ENCODE assay signal across 8 mouse cellular contexts in the genomic region with DNA sequence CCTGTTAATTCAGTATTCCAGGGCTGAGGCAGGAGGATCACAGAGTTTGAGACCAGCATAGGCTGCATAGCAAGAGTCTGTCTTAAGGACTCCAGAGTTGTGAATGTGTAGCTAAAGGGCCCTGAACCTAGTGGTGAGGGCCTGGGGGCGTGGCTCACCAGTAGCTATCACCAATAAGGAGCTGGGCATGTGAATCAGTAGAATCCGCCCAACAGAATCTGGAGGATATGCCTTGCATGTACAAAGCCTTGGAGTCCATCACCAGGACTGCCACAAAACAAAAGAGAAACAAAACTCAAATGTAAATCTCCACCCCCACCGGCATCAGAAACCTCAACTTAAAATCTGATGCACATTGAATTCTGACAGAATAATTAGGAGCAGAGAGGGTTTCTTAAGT. TPM values are rescaled to one million over a fixed set of nuclear protein-coding genes. Genes with fewer than 3 reads are reported as not detected.
A peak's percentile ranks its signal among the peaks of the same experiment; 100 is the strongest.
DNase-seq lines count a peak whose midpoint lies in the region; ATAC-seq and TF ChIP-seq lines count a peak whose summit lies in the region.

No protein-coding gene starts in this region.

- 0 out of 2 replicates have a peak, but pooled peaks cover 2% of the 10 kb centered on the region for H3K9me3 ChIP-seq in heart, embryonic 10.5 days
- H3K9me3 ChIP-seq in E14TG2a.4 (ENCODE audit: low read length), result no peaks in the 10 kb centered on the region
- H3K9me3 ChIP-seq in forebrain, embryonic 16.5 days (ENCODE audit: control insufficient read depth, low read length), result no peaks in the 10 kb centered on the region

- TF ChIP-seq CTCF in E14TG2a.4 (conservative IDR thresholded peaks at IDR 0.05; ENCODE audit: low read length), result no peak
- no peak for TF ChIP-seq CTCF in cerebellum, adult 2 months (IDR thresholded peaks at IDR 0.05; ENCODE audit: borderline replicate concordance, insufficient read depth, low read depth, low read length)

- peak overlapping the region; percentile 98 for H3K27ac ChIP-seq in heart, embryonic 10.5 days
- H3K27ac ChIP-seq in forebrain, embryonic 16.5 days (ENCODE audit: low read length), result no peak overlapping the region; the same call in 1 of the 2 replicates
- H3K27ac ChIP-seq in macrophage, result peak overlapping the region; percentile 82
- no peak overlapping the region for H3K27ac ChIP-seq in cerebellum, adult 2 months (ENCODE audit: insufficient read depth, low read length)

- no peak for ATAC-seq in forebrain, embryonic 16.5 days

- peaks cover 74% of the 10 kb centered on the region for H3K79me2 ChIP-seq in macrophage (ENCODE audit: inconsistent target)

- H3K4me2 ChIP-seq in forebrain, embryonic 16.5 days (ENCODE audit: low read length), result peak overlapping the region; percentile 73

- H3K4me1 ChIP-seq in heart, embryonic 10.5 days, result peaks cover 66% of the 10 kb centered on the region
- peaks cover 74% of the 10 kb centered on the region for H3K4me1 ChIP-seq in E14TG2a.4 (replicated peaks; ENCODE audit: low read depth, low read length)
- peaks cover 26% of the 10 kb centered on the region for H3K4me1 ChIP-seq in forebrain, embryonic 16.5 days (replicated peaks; ENCODE audit: control insufficient read depth, insufficient read depth, low read length)
- peaks cover 6% of the 10 kb centered on the region for H3K4me1 ChIP-seq in cerebellum, adult 2 months (ENCODE audit: control insufficient read depth, insufficient read depth, low read length)

- no peak for DNase-seq in heart, embryonic 10.5 days (ENCODE audit: low spot score)
- DNase-seq in heart, adult 18-20 months, result no peak
- no peak for DNase-seq in cerebellum, adult 2 months
- no peak for DNase-seq in left cerebral cortex, postnatal 14 days (ENCODE audit: low spot score in 2 of 2)
- DNase-seq in spleen, postnatal 4 days (ENCODE audit: low spot score in 2 of 2), result no peak

- 82% methylated on average over 3 of the region's 3 CpGs for WGBS in heart, embryonic 10.5 days
- WGBS in forebrain, embryonic 16.5 days, result 54% methylated on average over 3 of the region's 3 CpGs
- WGBS in macrophage (ENCODE audit: missing documents), result 28% methylated on average over 3 of the region's 3 CpGs
- WGBS in cerebellum, adult 2 months, result 51% methylated on average over 3 of the region's 3 CpGs

- no peaks in the 10 kb centered on the region for H3K27me3 ChIP-seq in heart, embryonic 10.5 days (ENCODE audit: insufficient read depth, poor library complexity, severe bottlenecking)
- no peaks in the 10 kb centered on the region for H3K27me3 ChIP-seq in E14TG2a.4 (ENCODE audit: insufficient read depth, low read length)
- no peaks in the 10 kb centered on the region for H3K27me3 ChIP-seq in forebrain, embryonic 16.5 days (replicated peaks; ENCODE audit: control insufficient read depth, insufficient read depth, low read length)
- no peaks in the 10 kb centered on the region for H3K27me3 ChIP-seq in cerebellum, adult 2 months (ENCODE audit: control insufficient read depth, insufficient read depth, low read length)

- H3K36me3 ChIP-seq in heart, embryonic 10.5 days, result peaks cover 26% of the 10 kb centered on the region
- H3K36me3 ChIP-seq in E14TG2a.4 (ENCODE audit: insufficient read depth, low read length), result peaks cover 21% of the 10 kb centered on the region
- peaks cover 3% of the 10 kb centered on the region for H3K36me3 ChIP-seq in forebrain, embryonic 16.5 days (ENCODE audit: control insufficient read depth, insufficient read depth)
- H3K36me3 ChIP-seq in macrophage (ENCODE audit: inconsistent target), result peaks cover 5% of the 10 kb centered on the region

- H3K4me3 ChIP-seq in heart, embryonic 10.5 days, result peak overlapping the region; percentile 91
- H3K4me3 ChIP-seq in E14TG2a.4 (replicated peaks; ENCODE audit: low read length) (peak overlapping the region; percentile 87; the same call in 1 of the 2 replicates), macrophage (ENCODE audit: inconsistent target) (peak overlapping the region; percentile 62)
- H3K4me3 ChIP-seq in forebrain, embryonic 16.5 days (replicated peaks; ENCODE audit: low read length), result peak overlapping the region; percentile 92
- no peak overlapping the region for H3K4me3 ChIP-seq in cerebellum, adult 2 months (replicated peaks; ENCODE audit: insufficient read depth, low read depth, low read length)

- no peak for TF ChIP-seq POLR2A in cerebellum, adult 2 months (IDR thresholded peaks at IDR 0.05; ENCODE audit: borderline replicate concordance, insufficient read depth, low read length)

- H3K9ac ChIP-seq in forebrain, embryonic 16.5 days (replicated peaks; ENCODE audit: low read depth, low read length), result no peak overlapping the region; the same call in 1 of the 2 replicates

- intact Hi-C loops in left cerebral cortex, postnatal 14 days (cut with DNase I), result no loop called here

RNA-seq across cellular contexts. Expression of a gene that starts 7.6 kb away (rescaled TPM):
- 58.1 and 70.9 TPM in 2 replicates for polyA plus RNA-seq in heart, embryonic 10.5 days (2016; fragmentation: Nextera tagmentation; extraction: Ambion mirVana)
- 10 to 100 TPM; 26.6 to 34.5 TPM for total RNA-seq in heart, adult 18-20 months (2021)
- 261 and 277 TPM in 2 replicates for polyA plus RNA-seq in forebrain, embryonic 16.5 days (2015; fragmentation: Nextera tagmentation; extraction: Ambion mirVana)
- 1,000 to 10,000 TPM in 5 of 26 experiments, 100 to 1,000 TPM in 21; 184 to 1,471 (median 493) TPM for total RNA-seq in macrophage (2018; cell fraction: chromatin; rRNA removed)
- 100 to 1,000 TPM in 2 of 26 experiments, 10 to 100 TPM in 24; 31.0 to 140 (median 69.6) TPM for total RNA-seq in macrophage (2018; cell fraction: cytosol; rRNA removed)
- total RNA-seq in macrophage (2018; cell fraction: nucleus; rRNA removed), result 1,000 to 10,000 TPM in 2 of 26 experiments, 100 to 1,000 TPM in 24; 160 to 1,941 (median 340) TPM
- polyA plus RNA-seq in macrophage (2018), result 30.4 to 56.1 TPM (median 32.6 TPM) in 3 replicates
- polyA plus RNA-seq in cerebellum, adult 2 months (2012; rRNA removed), result 148 and 153 TPM in 2 replicates
- 100 to 1,000 TPM; 111 to 121 TPM for total RNA-seq in left cerebral cortex, postnatal 14 days (2021)

RNA-seq across cellular contexts. Expression of a gene that starts 21.3 kb away (rescaled TPM):
- 3.9 and 4.3 TPM in 2 replicates for polyA plus RNA-seq in heart, embryonic 10.5 days (2016; fragmentation: Nextera tagmentation; extraction: Ambion mirVana)
- 10 to 100 TPM; 39.2 to 40.1 TPM for total RNA-seq in heart, adult 18-20 months (2021)
- polyA plus RNA-seq in forebrain, embryonic 16.5 days (2015; fragmentation: Nextera tagmentation; extraction: Ambion mirVana), result 4.1 and 5.3 TPM in 2 replicates
- 10 to 100 TPM in 16 of 26 experiments, 1 to 10 TPM in 10; 3.8 to 40.1 (median 13.3) TPM for total RNA-seq in macrophage (2018; cell fraction: chromatin; rRNA removed)
- total RNA-seq in macrophage (2018; cell fraction: cytosol; rRNA removed), result 10 to 100 TPM; 11.2 to 43.3 (median 21.3) TPM
- total RNA-seq in macrophage (2018; cell fraction: nucleus; rRNA removed), result 10 to 100 TPM in 22 of 26 experiments, 1 to 10 TPM in 4; 6.4 to 32.8 (median 17.6) TPM
- 6.4 to 26.6 TPM (median 13.9 TPM) in 3 replicates for polyA plus RNA-seq in macrophage (2018)
- 1,376 and 1,380 TPM in 2 replicates for polyA plus RNA-seq in cerebellum, adult 2 months (2012; rRNA removed)
- 100 to 1,000 TPM; 359 to 374 TPM for total RNA-seq in left cerebral cortex, postnatal 14 days (2021)

RNA-seq across cellular contexts. Expression of a gene that starts 33.0 kb away (rescaled TPM):
- 3.6 and 15.0 TPM in 2 replicates for polyA plus RNA-seq in heart, embryonic 10.5 days (2016; fragmentation: Nextera tagmentation; extraction: Ambion mirVana)
- total RNA-seq in heart, adult 18-20 months (2021), result 1 to 10 TPM; 2.2 to 2.4 TPM
- polyA plus RNA-seq in forebrain, embryonic 16.5 days (2015; fragmentation: Nextera tagmentation; extraction: Ambion mirVana), result 0.88 TPM in 1 of 2 replicates, not detected in the other
- total RNA-seq in macrophage (2018; cell fraction: chromatin; rRNA removed), result 100 to 1,000 TPM in 1 of 26 experiments, 10 to 100 TPM in 24, 1 to 10 TPM in 1; 6.5 to 121 (median 42.3) TPM
- 1 to 10 TPM in 21 of 26 experiments, under 1 TPM in 5; 0.81 to 5.6 (median 1.9) TPM for total RNA-seq in macrophage (2018; cell fraction: cytosol; rRNA removed)
- total RNA-seq in macrophage (2018; cell fraction: nucleus; rRNA removed), result 10 to 100 TPM in 23 of 26 experiments, 1 to 10 TPM in 3; 6.4 to 54.8 (median 25.3) TPM
- 0.36 to 5.0 TPM (median 0.59 TPM) in 3 replicates for polyA plus RNA-seq in macrophage (2018)
- polyA plus RNA-seq in cerebellum, adult 2 months (2012; rRNA removed), result 9.4 and 10.8 TPM in 2 replicates
- 1 to 10 TPM; 2.0 to 3.3 TPM for total RNA-seq in left cerebral cortex, postnatal 14 days (2021)

Comparison
In these comparisons a context has a peak if more than half of its experiments do, and no peak if none do; other contexts are left out.
1. H3K27ac ChIP-seq: peak in heart, embryonic 10.5 days (single experiment) and macrophage (single experiment); none in forebrain, embryonic 16.5 days (single experiment) and cerebellum, adult 2 months (single experiment).
2. RNA of a gene that starts 21.3 kb away (polyA plus RNA-seq): 1,376 to 1,380 TPM in cerebellum, adult 2 months; 6.4 to 26.6 TPM in macrophage, 4.1 to 5.3 TPM in forebrain, embryonic 16.5 days and 3.9 to 4.3 TPM in heart, embryonic 10.5 days; every median in the first group is over 10 times any median in the second.